Mouse (Mus musculus) stomach, postnatal 0 days (tissue): Measurements from ENCODE around the gene Pla2g3.

Experiments
- CTCF ChIP-seq: IDR thresholded peaks from 2 replicates; pipeline ENCODE4 v1.5.1; 2016; ENCODE audit warnings: antibody characterized with exemption, low read depth, mild to moderate bottlenecking, moderate library complexity
- EP300 ChIP-seq: optimal IDR thresholded peaks from 2 replicates; pipeline ENCODE3; 2016; ENCODE audit warnings: antibody characterized with exemption

- TF ChIP-seq CTCF: no peak
- TF ChIP-seq EP300: no peak
These were observed 48.0 kb downstream of the Pla2g3 start for GRCm38 (mm10) chr11:3536082-3536481.
